Mouse (Mus musculus) midbrain, embryonic 15.5 days (tissue): ENCODE results near the gene L2hgdh. TPM values are rescaled to one million over a fixed set of nuclear protein-coding genes. Genes with fewer than 3 reads are reported as not detected.

ENCODE experiments used
- ATAC-seq: fragments of 200-750 bp; cut with Nextera tagmentation; replicated peaks from 2 replicates; pipeline ENCODE4 v1.8.0; 2017; ENCODE audit warnings: moderate TSS enrichment
- H3K27ac ChIP-seq: fragments of 300-500 bp; sonication (generic); 2 replicates; pipeline ENCODE4 v1.5.1; 2015; ENCODE audit warnings: mild to moderate bottlenecking, inconsistent platforms
- H3K27me3 ChIP-seq: fragments of 300-500 bp; sonication (generic); replicated peaks from 2 replicates; pipeline ENCODE4 v1.6.1; 2015; ENCODE audit warnings: inconsistent platforms
- H3K36me3 ChIP-seq: fragments of 300-500 bp; sonication (generic); replicated peaks from 2 replicates; pipeline ENCODE4 v1.6.1; 2015; ENCODE audit warnings: inconsistent platforms
- H3K4me1 ChIP-seq: fragments of 300-500 bp; sonication (generic); 2 replicates; pipeline ENCODE4 v1.6.1; 2015; ENCODE audit warnings: inconsistent platforms
- H3K4me2 ChIP-seq: fragments of 300-500 bp; sonication (generic); 2 replicates; pipeline ENCODE4 v1.6.1; 2015; ENCODE audit warnings: inconsistent platforms, mild to moderate bottlenecking, moderate library complexity
- H3K4me3 ChIP-seq: fragments of 300-500 bp; sonication (generic); 2 replicates; pipeline ENCODE4 v1.5.1; 2015; ENCODE audit warnings: mild to moderate bottlenecking, inconsistent platforms
- H3K9ac ChIP-seq: fragments of 300-500 bp; sonication (generic); 2 replicates; pipeline ENCODE4 v1.6.1; 2015; ENCODE audit warnings: mild to moderate bottlenecking, inconsistent platforms
- H3K9me3 ChIP-seq: fragments of 300-500 bp; sonication (generic); 2 replicates; pipeline ENCODE4 v1.6.1; 2016; ENCODE audit warnings: inconsistent platforms
- WGBS: fragments of 180-500 bp; shearing (Covaris S2); methylation state at CpG from one replicate; pipeline ENCODE4 v1.1.7; 2015; ENCODE audit warnings: mixed read lengths; 5-methylcytosine and 5-hydroxymethylcytosine counted together
- polyA plus RNA-seq: library from polyadenylated mRNA; unstranded; fragments of >200 nt; fragmentation: Nextera tagmentation; extraction: Ambion mirVana; gene quantifications from 2 replicates; pipeline ENCODE4 v1.2.1, GENCODE M21; 2015

L2hgdh gene
- polyA plus RNA-seq, 1 experiment from 2014 or later, result 14.5 TPM

DNA sequence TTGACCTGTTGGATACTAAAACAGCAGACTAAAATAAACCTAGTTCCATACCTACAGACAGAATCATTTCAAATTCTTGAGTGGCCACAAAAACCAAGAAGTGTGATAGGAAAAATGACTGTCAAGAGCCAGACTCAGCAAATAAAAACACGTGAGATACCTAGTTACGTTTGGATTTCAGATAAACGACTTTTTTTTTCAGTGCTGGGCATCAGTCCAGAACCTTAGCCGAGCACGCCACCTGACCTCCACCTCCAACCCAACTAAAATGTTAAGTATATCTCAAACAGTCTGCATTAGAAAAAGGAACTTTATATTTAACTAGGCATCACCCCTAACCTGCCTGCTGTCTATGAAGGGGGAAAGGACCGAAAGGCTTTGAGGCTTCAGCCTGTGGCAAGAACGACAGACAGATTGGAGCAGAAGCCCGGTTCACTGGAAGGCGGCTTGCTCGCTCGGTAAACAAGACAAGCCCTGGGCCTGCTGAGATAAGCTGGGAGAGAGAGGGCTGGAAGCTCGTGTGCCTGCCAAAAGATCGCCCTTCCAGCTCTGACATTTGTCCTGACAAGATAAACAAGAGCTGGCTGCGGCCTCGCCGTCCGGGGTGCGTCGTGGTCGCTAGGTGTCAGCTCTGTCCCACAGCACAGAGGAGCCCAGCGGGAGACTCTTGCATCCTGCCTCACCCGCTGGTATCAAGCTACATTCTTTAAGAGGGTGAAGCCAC, 32.9 kb upstream of the L2hgdh start:
- Histone ChIP-seq H3K9ac (no peak overlapping the region), H3K27me3 (no peaks in the 10 kb centered on the region), H3K4me3 (no peak overlapping the region), H3K27ac (0 out of 2 replicates have a peak overlapping the region, but pooled peaks have one; percentile 39), H3K9me3 (no peaks in the 10 kb centered on the region), H3K4me1 (peaks cover 16% of the 10 kb centered on the region), H3K4me2 (peak overlapping the region; percentile 47), H3K36me3 (no peaks in the 10 kb centered on the region)
- peak; percentile 89 for ATAC-seq
- WGBS, result 14% methylated on average over 22 of the region's 22 CpGs

DNA sequence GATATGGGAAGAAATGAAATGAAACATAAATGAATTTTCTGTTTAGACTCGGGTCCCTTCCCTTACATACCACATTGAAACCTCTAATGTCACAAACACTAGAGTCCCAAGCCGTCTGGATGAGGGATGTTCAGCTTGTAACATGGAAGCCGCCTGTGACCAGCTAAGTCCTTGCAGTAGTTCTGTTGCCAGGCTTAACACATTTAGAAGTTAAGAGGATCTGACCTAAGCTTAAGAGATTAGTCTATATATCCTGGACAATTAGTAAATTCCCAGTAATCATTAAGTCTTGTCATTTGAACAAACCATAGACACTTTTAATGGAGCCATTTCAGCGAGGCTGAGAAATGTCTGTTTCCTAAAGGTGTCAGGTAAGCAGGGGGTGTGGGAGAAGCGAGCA, 31.3 kb upstream of the L2hgdh start:
- peaks cover 16% of the 10 kb centered on the region for H3K4me1 ChIP-seq
- 78% methylated on average over 5 of the region's 5 CpGs for WGBS
- no peaks in the 10 kb centered on the region for H3K36me3 ChIP-seq
- no peaks in the 10 kb centered on the region for H3K27me3 ChIP-seq
- H3K9me3 ChIP-seq, result no peaks in the 10 kb centered on the region
- no peak for ATAC-seq
- H3K9ac ChIP-seq, result no peak overlapping the region
- H3K27ac ChIP-seq, result no peak overlapping the region
- no peak overlapping the region for H3K4me3 ChIP-seq
- H3K4me2 ChIP-seq, result no peak overlapping the region

DNA sequence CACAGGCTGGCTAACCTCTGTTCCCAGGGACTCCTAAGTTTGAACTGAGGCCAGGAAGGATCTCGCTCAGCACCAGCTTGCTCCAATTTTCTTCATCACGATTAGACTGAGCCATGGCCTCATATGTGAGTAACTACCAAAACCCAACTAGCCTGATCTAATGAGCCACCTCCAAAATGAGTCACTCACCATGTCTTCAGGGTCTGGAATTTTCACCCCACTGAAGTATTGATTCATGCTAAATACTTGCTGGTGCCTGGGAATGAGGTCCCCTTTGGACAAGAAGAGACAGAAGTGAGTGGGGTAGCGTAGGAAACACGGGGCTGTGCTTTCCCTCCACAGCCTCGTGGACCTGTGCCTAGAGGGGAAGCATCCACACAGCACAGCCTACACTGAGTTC, 29.3 kb upstream of the L2hgdh start:
- Histone ChIP-seq H3K4me1 (peaks cover 14% of the 10 kb centered on the region), H3K9me3 (no peaks in the 10 kb centered on the region), H3K4me2 (no peak overlapping the region), H3K27me3 (no peaks in the 10 kb centered on the region), H3K9ac (no peak overlapping the region), H3K36me3 (no peaks in the 10 kb centered on the region), H3K4me3 (no peak overlapping the region), H3K27ac (no peak overlapping the region)
- ATAC-seq, result no peak
- 84% methylated on average over 5 of the region's 5 CpGs for WGBS

DNA sequence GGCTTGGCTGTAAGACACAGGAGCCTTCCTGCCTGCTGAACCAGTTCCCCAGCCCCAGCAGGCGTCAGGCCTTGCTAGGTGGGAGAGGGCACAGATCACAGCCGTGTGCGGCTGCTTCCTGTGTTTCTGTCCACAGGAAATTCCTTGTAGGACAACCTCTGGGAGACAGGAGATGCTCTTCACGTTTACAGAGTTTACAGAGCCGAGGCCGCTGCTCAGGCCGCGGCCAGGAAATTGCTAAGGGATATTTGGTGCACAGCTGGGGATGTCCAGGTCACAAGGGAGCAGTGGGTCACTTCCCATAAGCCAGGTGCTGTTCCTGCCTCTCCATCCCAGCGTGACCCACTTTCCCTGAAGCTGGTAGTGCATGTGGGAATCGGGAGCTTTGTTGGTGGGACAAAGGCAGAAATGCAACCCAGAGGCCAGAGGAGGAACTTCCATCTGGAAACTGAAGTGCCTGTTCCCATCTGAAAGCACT, 27.2 kb upstream of the L2hgdh start:
- H3K27ac ChIP-seq, result no peak overlapping the region
- H3K4me2 ChIP-seq, result no peak overlapping the region
- no peak for ATAC-seq
- no peaks in the 10 kb centered on the region for H3K9me3 ChIP-seq
- H3K4me1 ChIP-seq, result no peaks in the 10 kb centered on the region
- H3K27me3 ChIP-seq, result no peaks in the 10 kb centered on the region
- no peak overlapping the region for H3K4me3 ChIP-seq
- whole genome bisulfite sequencing, result 46% methylated on average over 10 of the region's 10 CpGs
- no peaks in the 10 kb centered on the region for H3K36me3 ChIP-seq
- H3K9ac ChIP-seq, result no peak overlapping the region

DNA sequence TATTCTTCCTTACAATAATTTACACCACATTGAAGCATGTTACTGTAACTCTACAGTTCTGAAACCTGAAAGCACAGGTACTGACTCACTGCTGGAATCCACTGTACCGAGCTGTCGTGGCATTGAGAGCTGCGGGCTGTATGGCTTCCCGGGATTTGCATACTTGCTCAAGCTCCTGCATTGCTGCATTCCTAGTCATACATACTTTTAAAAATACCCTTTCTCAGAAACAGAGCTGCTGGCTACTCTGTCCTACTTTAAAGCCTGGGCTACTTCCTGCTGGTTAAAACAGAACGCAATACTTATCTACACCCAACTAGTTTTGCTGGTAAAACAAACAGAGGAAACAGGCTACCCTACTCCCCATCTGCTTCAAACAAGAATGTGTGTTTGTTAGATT, 19.5 kb upstream of the L2hgdh start:
- no peak overlapping the region for H3K27ac ChIP-seq
- 93% methylated on average over 5 of the region's 5 CpGs for WGBS

DNA sequence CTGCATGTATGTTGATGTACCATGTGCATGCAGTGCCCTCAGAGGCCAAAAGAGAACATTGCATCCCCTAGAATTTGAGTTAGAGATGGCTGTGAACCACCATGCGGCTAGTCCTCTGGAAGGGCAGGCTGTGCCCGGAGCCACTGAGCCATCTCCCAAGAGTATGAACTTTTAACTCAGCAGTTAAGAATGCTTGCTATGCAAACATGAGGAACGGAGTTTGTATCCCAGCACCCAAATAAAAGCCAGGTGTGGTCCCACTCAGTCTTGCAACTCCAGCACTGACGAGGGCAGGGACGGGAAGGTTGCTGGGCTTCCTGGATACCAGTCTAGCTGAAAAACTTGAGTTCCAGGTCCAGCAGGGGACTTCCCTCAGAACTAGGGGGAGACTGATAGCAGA, 17.3 kb upstream of the L2hgdh start:
- Histone ChIP-seq H3K4me1 (no peaks in the 10 kb centered on the region), H3K9ac (no peak overlapping the region)
- WGBS, result 88% methylated on average over 5 of the region's 5 CpGs

More for the DNA sequence above, 19.5 kb upstream of the L2hgdh start:
- Histone ChIP-seq H3K4me2 (no peak overlapping the region), H3K36me3 (0 out of 2 replicates have a peak, but pooled peaks cover 2% of the 10 kb centered on the region), H3K9ac (no peak overlapping the region), H3K27me3 (no peaks in the 10 kb centered on the region), H3K4me1 (no peaks in the 10 kb centered on the region), H3K4me3 (no peak overlapping the region), H3K9me3 (no peaks in the 10 kb centered on the region)
- ATAC-seq, result no peak

DNA sequence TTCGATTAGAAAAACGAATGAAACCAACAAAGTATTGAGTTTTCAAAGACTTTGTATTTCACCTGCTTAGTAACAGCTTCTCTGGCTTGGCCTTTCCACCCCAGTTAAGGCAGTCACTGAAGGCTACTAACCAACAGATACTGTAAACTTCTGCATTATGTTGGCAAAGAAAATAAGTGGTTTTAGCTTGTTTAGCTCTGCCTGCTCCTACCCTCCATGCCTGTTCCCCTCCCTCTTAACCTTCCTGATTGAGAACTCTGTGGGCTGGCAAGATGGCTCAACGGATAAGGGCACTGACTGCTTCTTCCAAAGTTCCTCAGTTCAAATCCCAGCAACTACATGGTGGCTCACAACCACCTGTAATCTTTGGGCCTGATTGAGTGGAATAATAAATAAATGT, 9.2 kb upstream of the L2hgdh start:
- 82% methylated on average over 3 of the region's 3 CpGs for WGBS
- no peak overlapping the region for H3K9ac ChIP-seq
- ATAC-seq, result no peak

More for the DNA sequence above, 17.3 kb upstream of the L2hgdh start:
- Histone ChIP-seq H3K4me2 (no peak overlapping the region), H3K27ac (no peak overlapping the region), H3K9me3 (no peaks in the 10 kb centered on the region), H3K4me3 (no peak overlapping the region), H3K27me3 (no peaks in the 10 kb centered on the region), H3K36me3 (0 out of 2 replicates have a peak, but pooled peaks cover 2% of the 10 kb centered on the region)
- ATAC-seq, result no peak

DNA sequence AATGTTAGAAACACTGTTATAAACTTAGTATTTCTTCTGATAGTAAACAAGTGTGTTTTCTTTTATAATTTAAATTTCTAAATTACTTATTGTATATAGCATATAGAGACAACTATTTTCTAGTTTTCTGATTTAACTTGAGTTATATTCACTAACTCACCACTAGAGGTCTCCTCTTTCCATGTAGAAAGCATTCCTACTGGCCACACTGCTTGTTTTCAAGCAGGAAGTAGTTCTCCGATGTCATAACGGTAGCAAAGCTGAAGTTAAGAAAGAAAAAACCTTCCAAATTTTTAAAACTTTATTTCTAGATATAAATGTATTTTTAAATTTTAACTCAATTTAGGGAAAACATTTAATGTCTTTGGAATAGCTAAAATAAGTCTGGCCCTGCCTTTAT, 8.8 kb upstream of the L2hgdh start:
- Histone ChIP-seq H3K27ac (no peak overlapping the region), H3K36me3 (no peaks in the 10 kb centered on the region), H3K27me3 (no peaks in the 10 kb centered on the region), H3K4me3 (no peak overlapping the region), H3K9ac (no peak overlapping the region), H3K4me1 (no peaks in the 10 kb centered on the region), H3K4me2 (no peak overlapping the region), H3K9me3 (no peaks in the 10 kb centered on the region)
- 8% methylated on average over 2 of the region's 2 CpGs for WGBS
- ATAC-seq, result peak; percentile 72; the same call in 1 of the 2 replicates

More for the DNA sequence above, 9.2 kb upstream of the L2hgdh start:
- no peaks in the 10 kb centered on the region for H3K36me3 ChIP-seq
- H3K4me3 ChIP-seq, result no peak overlapping the region
- H3K27me3 ChIP-seq, result no peaks in the 10 kb centered on the region
- no peak overlapping the region for H3K27ac ChIP-seq
- no peaks in the 10 kb centered on the region for H3K4me1 ChIP-seq
- H3K4me2 ChIP-seq, result no peak overlapping the region
- no peaks in the 10 kb centered on the region for H3K9me3 ChIP-seq

DNA sequence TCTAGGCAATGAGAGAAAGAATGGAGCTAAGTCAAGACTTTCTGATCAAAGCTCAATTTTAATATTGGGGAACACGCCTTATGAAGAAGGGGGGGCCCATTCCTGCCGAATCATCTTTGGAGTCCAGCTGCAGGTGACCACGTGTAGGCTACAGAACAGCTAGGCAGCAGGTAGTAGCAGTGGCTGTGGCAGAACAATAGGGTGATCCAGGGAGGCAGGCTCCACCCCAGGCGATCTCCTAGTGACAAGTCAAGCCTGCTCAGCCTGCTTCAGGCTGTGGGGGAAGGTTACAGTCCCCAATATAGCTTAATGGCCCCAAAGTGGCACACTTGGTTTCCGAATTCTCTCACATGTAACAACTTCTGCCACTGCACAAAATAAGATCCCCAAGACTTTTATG, 7.5 kb upstream of the L2hgdh start:
- ATAC-seq, result no peak
- no peaks in the 10 kb centered on the region for H3K9me3 ChIP-seq
- no peaks in the 10 kb centered on the region for H3K36me3 ChIP-seq
- H3K27ac ChIP-seq, result no peak overlapping the region
- H3K27me3 ChIP-seq, result no peaks in the 10 kb centered on the region
- WGBS, result 39% methylated on average over 5 of the region's 5 CpGs
- H3K9ac ChIP-seq, result no peak overlapping the region
- no peaks in the 10 kb centered on the region for H3K4me1 ChIP-seq
- H3K4me2 ChIP-seq, result no peak overlapping the region
- no peak overlapping the region for H3K4me3 ChIP-seq

DNA sequence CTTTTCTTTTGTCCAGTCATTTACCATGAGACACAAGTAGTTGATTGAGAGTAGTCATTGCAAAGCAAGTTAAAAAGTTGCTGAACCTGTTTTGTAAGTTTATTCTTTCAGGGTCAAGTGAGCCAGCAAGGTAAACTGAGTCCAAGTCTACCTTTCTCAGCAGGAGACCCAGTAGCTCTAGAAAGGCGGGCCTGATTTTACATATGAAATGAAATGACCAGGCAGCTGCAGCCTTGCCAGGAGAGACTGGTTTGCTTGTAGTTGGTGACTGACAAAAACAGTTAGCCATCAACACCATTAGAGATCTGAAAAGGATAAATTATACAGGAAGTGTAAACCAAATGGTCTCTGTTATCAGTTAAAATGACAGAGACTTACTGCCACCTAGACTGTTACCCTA, 5.6 kb upstream of the L2hgdh start:
- Histone ChIP-seq H3K36me3 (no peaks in the 10 kb centered on the region), H3K4me1 (peaks cover 6% of the 10 kb centered on the region; the same call in 1 of the 2 replicates), H3K27me3 (no peaks in the 10 kb centered on the region), H3K27ac (no peak overlapping the region), H3K4me3 (no peak overlapping the region), H3K9me3 (no peaks in the 10 kb centered on the region), H3K9ac (no peak overlapping the region), H3K4me2 (no peak overlapping the region)
- no peak for ATAC-seq
- 79% methylated on average over 1 of the region's 1 CpGs for WGBS

DNA sequence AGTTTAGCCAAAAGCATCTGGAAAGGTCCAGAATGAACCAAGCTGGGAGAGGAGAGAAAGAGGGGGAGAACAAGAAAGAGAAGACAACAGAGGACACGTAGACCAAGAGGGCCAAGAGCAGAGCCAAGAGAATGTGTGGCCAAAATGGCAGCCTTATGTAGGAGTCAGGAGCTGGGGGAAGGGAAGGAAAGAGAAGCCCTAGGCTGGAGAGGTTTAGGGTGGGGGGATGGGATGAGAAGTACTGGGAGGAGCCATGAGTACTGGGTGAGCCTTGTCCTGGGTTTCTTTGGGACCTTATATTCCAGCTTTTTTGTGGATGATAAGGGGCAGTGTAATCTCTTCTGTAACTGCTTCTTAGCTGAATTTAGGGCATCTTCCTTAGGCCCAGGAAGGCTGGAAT, 4.6 kb upstream of the L2hgdh start:
- H3K9ac ChIP-seq, result no peak overlapping the region
- no peaks in the 10 kb centered on the region for H3K36me3 ChIP-seq
- H3K4me3 ChIP-seq, result no peak overlapping the region
- no peaks in the 10 kb centered on the region for H3K9me3 ChIP-seq
- H3K4me1 ChIP-seq, result peaks cover 7% of the 10 kb centered on the region; the same call in 1 of the 2 replicates
- 100% methylated on average over 1 of the region's 1 CpGs for WGBS
- ATAC-seq, result no peak
- no peak overlapping the region for H3K4me2 ChIP-seq
- no peak overlapping the region for H3K27ac ChIP-seq
- H3K27me3 ChIP-seq, result no peaks in the 10 kb centered on the region

DNA sequence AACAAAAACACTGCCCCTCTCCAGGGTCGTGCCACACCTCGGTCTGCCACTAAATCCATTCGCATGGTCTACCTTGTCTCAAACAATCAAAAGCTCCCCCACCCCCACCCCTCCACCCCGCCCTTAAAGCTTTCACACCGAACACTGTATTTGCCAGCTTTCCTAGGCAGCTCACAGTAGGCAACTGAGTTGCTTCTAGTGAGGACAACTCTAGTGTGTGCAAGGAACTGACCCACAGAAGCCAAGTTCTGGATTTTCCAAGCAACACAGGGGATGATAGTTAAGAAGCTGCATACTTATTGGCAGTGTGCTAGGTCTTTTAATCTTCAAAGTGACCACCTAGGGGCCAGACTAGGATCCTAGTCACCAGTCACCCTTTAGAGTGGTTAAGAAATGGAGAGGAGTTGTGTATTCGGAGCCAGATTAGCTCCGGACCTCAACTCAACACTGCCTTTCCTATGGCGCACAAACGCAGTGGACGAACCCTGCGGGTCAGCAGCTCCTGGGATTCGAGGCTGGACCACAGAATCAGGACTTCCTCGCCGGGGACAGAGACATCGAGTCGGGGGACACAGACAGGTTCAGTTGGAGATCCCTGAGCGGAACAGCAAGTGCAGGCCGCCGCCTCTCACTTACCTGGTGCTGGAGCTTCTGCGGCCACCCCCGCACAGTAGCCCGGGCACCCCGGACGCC, 509 bp downstream of the L2hgdh start:
- under 1% methylated on average over 23 of the region's 24 CpGs for WGBS
- H3K27ac ChIP-seq, result peak overlapping the region; percentile 83
- ATAC-seq, result peak; percentile 25

More for the DNA sequence above, 509 bp downstream of the L2hgdh start:
- no peaks in the 10 kb centered on the region for H3K27me3 ChIP-seq
- H3K9me3 ChIP-seq, result no peaks in the 10 kb centered on the region
- peak overlapping the region; percentile 80 for H3K4me3 ChIP-seq
- H3K4me1 ChIP-seq, result peaks cover 17% of the 10 kb centered on the region
- H3K9ac ChIP-seq, result peak overlapping the region; percentile 78
- H3K36me3 ChIP-seq, result peaks cover 13% of the 10 kb centered on the region
- peak overlapping the region; percentile 88 for H3K4me2 ChIP-seq
